7 mouse cellular contexts compared by ENCODE assay signal in the genomic region with DNA sequence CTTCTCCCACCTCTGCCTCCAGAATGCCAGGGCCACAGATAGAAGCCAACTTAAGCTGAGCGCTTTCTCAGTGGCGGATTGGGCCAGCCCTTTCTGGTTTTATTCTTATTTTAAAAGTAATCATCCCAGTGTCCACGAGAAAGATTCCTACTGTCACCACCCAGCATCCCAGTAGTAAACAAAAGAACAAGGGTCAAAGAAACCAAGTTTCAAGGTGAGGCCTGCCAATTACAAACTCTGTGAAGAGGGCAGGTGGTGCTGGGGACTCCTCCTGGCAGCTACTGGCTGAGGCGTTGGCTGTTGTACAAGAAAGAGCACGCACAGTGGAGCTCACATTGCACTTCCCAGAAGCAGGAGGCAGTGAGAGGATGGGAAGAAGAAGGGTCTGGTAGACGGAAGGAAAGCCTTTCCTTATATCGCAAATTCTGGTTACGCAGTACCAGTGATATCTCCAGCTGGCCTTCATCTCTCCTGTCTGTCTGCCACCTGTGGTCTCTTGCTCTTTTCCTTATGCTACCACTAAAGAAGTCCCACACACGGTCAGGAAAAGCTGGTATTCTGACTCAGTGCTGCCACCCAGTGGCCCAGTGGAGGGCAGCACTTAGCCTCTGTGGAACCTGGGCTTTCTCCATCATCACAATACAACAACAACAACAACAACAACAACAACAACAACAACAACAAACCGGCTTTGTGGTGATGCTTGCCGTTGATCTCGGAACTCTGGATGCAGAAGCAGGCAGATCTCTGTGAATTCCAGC. TPM values are rescaled to one million over a fixed set of nuclear protein-coding genes. Genes with fewer than 3 reads are reported as not detected.
A peak's percentile ranks its signal among the peaks of the same experiment; 100 is the strongest.
DNase-seq lines count a peak whose midpoint lies in the region; TF ChIP-seq lines count a peak whose summit lies in the region.

No protein-coding gene starts in this region.

- peak; percentile 75 for TF ChIP-seq CTCF in cortical plate, adult 2 months (IDR thresholded peaks at IDR 0.05; ENCODE audit: extremely low read depth, insufficient read depth, low read length)
- peak; percentile 87 for TF ChIP-seq CTCF in layer of hippocampus, adult 2 months (conservative IDR thresholded peaks at IDR 0.05)

- no peak for TF ChIP-seq POLR2A in cortical plate, adult 2 months (IDR thresholded peaks at IDR 0.05; ENCODE audit: extremely low read depth, insufficient read depth, low read length)

- intact Hi-C loops in heart, postnatal 14 days (cut with DNase I), result loop anchor here (2.0 to 10.0 kb wide), 3 partner anchors 30 to 842 kb away; a partner anchor contains a TSS

- H3K4me1 ChIP-seq in cortical plate, adult 2 months (ENCODE audit: control insufficient read depth, insufficient read depth, low read length), result no peaks in the 10 kb centered on the region

- no peak overlapping the region for H3K4me3 ChIP-seq in cortical plate, adult 2 months (ENCODE audit: insufficient read depth, low read length)
- H3K4me3 ChIP-seq in layer of hippocampus, adult 2 months, result no peak overlapping the region

- no peak overlapping the region for H3K27ac ChIP-seq in cortical plate, adult 2 months (ENCODE audit: insufficient read depth, low read length)
- no peak overlapping the region for H3K27ac ChIP-seq in layer of hippocampus, adult 2 months

- peak; percentile 5 to 10 for DNase-seq in B cell, adult 2 months
- peak; percentile 89 for DNase-seq in ES-CJ7 (ENCODE audit: low read depth, low spot score)
- DNase-seq in heart, postnatal 14 days, result peak; percentile 56 to 58
- DNase-seq in layer of hippocampus, adult 2 months (ENCODE audit: low spot score in 2 of 2), result peak; percentile 7 to 65
- peak; percentile 58 for DNase-seq in lung, postnatal 14 days
- peak; percentile 29 for DNase-seq in right cerebral cortex, postnatal 14 days

RNA-seq across cellular contexts. Expression of a gene that starts 29.0 kb away (rescaled TPM):
- 1.6 and 1.8 TPM in 2 replicates for polyA plus RNA-seq in cortical plate, adult 2 months (2012; rRNA removed)
- 1 to 10 TPM; 1.7 to 2.1 TPM for total RNA-seq in heart, postnatal 14 days (2021)
- total RNA-seq in layer of hippocampus, adult 2 months (2021), result 1 to 10 TPM; 4.6 to 4.8 TPM

Comparison
In these comparisons a context has a peak if more than half of its experiments do, and no peak if none do; other contexts are left out.
1. DNase-seq: peak in every context shown above with its lines; median percentile 89 in ES-CJ7; 58 in lung, postnatal 14 days; 57 in heart, postnatal 14 days; 36 in layer of hippocampus, adult 2 months; 29 in right cerebral cortex, postnatal 14 days; 8 in B cell, adult 2 months.